Mouse (Mus musculus): ENCODE results near the gene Xndc1. TPM values are rescaled to one million over a fixed set of nuclear protein-coding genes. Genes with fewer than 3 reads are reported as not detected.

Gene Xndc1
- total RNA-seq (2014; rRNA removed; ENCODE audit: low replicate concordance) = 13.1 and 13.8 TPM in 2 replicates
- 7.7 and 7.8 TPM in 2 replicates for polyA plus RNA-seq (2015; fragmentation: Nextera tagmentation; extraction: Ambion mirVana)

DNA sequence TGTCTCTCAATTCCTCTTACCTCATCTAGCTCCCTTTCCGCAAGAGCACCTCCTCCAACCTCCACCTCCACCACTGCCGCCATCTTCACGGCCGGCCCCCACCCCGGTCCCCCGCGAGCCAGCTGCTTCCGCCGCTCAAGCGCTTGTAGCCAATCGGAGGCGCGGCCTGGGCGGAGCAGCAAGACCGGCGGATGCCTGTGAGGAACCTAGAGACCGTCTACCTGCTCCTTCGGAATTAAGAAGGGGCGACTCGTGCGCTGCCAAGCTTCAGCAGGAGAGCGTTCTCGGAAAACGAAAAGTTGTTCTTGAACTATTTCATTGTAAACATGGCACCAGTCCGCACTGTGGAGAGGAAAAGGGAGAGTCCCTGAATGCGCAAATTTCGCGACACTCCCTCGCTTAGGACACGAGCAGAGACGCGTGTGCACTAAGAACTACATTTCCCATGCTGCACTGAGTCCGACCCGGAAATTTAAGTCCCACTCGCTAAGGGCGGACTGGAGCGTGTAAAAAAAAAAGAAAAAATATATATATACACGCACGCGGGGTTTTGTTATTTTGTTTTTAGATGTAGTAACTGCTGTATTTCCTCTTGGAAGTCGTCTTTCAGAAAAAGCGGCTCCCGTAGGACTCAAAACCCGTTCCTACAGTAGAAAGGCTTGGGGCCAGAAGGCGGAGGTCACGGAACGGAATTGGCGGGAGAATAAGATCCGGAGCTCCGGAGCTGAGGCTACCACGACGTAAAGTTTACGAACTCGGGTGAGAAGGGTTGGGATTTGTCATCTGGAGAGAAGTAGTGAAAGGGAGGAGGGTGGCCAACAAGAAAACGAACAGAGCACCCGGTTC is at the start of gene Xndc1, which contains the start of the genes Rnf121 and Xntrpc:
Xndc1 (plus strand) TSS at position 466 of the 846 bp plus-strand sequence.
Rnf121 (minus strand) TSS at position 424 of the 846 bp plus-strand sequence.
Xntrpc (plus strand) TSS at position 668 of the 846 bp plus-strand sequence.
- peak; percentile 94 for DNase-seq (ENCODE audit: low spot score)
- TF ChIP-seq CTCF (IDR thresholded peaks at IDR 0.05; ENCODE audit: low read depth) = no peak
- peak; percentile 70; the same call in 1 of the 2 replicates for TF ChIP-seq EP300 (IDR thresholded peaks at IDR 0.05; ENCODE audit: low read depth)
- Histone ChIP-seq H3K27me3 (ENCODE audit: control insufficient read depth, insufficient read depth, low read length) (no peaks in the 10 kb centered on the region), H3K4me1 (ENCODE audit: control insufficient read depth, insufficient read depth) (peaks cover 17% of the 10 kb centered on the region), H3K9ac (replicated peaks; ENCODE audit: low read depth, low read length) (peak within 1 kb of the TSS; percentile 63), H3K9me3 (replicated peaks; ENCODE audit: control insufficient read depth, low read length) (no peaks in the 10 kb centered on the region), H3K27ac (ENCODE audit: low read depth) (peak within 1 kb of the TSS; percentile 77), H3K4me3 (ENCODE audit: low read depth, low read length) (peak within 1 kb of the TSS; percentile 76), H3K4me2 (ENCODE audit: low read depth, low read length) (peak within 1 kb of the TSS; percentile 78), H3K36me3 (replicated peaks; ENCODE audit: control insufficient read depth, insufficient read depth, low read length) (0 out of 2 replicates have a peak, but pooled peaks cover 7% of the 10 kb centered on the region)
- WGBS = under 1% methylated on average over 56 of the region's 56 CpGs
- ATAC-seq (ENCODE audit: insufficient read depth, low read depth) = peak; percentile 98

DNA sequence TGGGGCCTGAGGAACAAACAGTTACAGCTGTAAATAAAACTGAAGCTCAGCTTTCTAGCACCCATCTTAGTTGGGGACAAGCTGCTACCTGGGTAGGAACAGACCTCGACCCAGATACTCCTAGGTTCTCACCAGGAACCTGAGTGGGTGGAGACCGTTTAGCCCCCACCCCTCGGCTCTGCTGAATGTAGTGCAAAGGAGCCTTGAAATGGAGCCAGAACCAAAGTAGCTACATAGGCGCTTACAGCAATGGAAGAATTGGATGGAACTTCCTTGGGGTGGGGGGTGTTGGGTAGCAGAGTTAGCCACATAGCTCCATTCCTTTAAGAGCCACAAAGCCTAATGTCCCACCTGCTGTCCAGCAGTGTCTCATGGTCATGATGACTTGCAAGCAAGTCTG is 48.4 kb upstream of the Xndc1 start:
- H3K4me1 ChIP-seq (ENCODE audit: control insufficient read depth, insufficient read depth) = peaks cover 15% of the 10 kb centered on the region; the same call in 1 of the 2 replicates
- no peak for TF ChIP-seq CTCF (IDR thresholded peaks at IDR 0.05; ENCODE audit: low read depth)
- TF ChIP-seq EP300 (IDR thresholded peaks at IDR 0.05; ENCODE audit: low read depth) = no peak
- DNase-seq (ENCODE audit: low spot score) = no peak
- no peak for ATAC-seq (ENCODE audit: insufficient read depth, low read depth)
- peak overlapping the region; percentile 78; the same call in 1 of the 2 replicates for H3K27ac ChIP-seq (ENCODE audit: low read depth)
- no peaks in the 10 kb centered on the region for H3K9me3 ChIP-seq (replicated peaks; ENCODE audit: control insufficient read depth, low read length)
- peak overlapping the region; percentile 4; the same call in 1 of the 2 replicates for H3K4me3 ChIP-seq (ENCODE audit: low read depth, low read length)
- H3K36me3 ChIP-seq (replicated peaks; ENCODE audit: control insufficient read depth, insufficient read depth, low read length) = peaks cover 51% of the 10 kb centered on the region
- H3K9ac ChIP-seq (replicated peaks; ENCODE audit: low read depth, low read length) = no peak overlapping the region
- no peaks in the 10 kb centered on the region for H3K27me3 ChIP-seq (ENCODE audit: control insufficient read depth, insufficient read depth, low read length)
- 76% methylated on average over 4 of the region's 4 CpGs for WGBS
- peak overlapping the region; percentile 41 for H3K4me2 ChIP-seq (ENCODE audit: low read depth, low read length)

DNA sequence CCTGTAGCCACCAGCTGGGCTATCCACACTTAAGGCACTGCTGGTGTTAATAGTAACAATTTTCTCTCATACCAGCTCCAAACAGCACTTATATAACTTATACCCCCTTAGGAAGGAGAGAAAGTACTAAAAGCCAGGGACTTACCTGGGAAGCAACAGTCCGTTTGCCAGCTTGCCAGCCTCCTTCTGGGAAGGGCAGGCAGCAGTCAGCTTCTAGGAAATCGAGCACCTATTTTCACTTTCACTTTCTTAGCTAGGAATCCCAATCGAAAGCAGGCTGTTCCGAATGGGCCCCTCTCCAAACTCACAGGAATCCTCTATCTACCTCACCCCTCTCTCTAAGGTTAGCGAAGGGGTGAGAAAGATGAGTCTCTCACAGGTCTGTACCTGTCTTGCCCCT is 47.9 kb upstream of the Xndc1 start:
- Histone ChIP-seq H3K4me3 (ENCODE audit: low read depth, low read length) (peak overlapping the region; percentile 4; the same call in 1 of the 2 replicates), H3K4me1 (ENCODE audit: control insufficient read depth, insufficient read depth) (peaks cover 15% of the 10 kb centered on the region; the same call in 1 of the 2 replicates), H3K36me3 (replicated peaks; ENCODE audit: control insufficient read depth, insufficient read depth, low read length) (peaks cover 51% of the 10 kb centered on the region), H3K27ac (ENCODE audit: low read depth) (peak overlapping the region; percentile 78), H3K9me3 (replicated peaks; ENCODE audit: control insufficient read depth, low read length) (no peaks in the 10 kb centered on the region), H3K4me2 (ENCODE audit: low read depth, low read length) (peak overlapping the region; percentile 41), H3K9ac (replicated peaks; ENCODE audit: low read depth, low read length) (no peak overlapping the region), H3K27me3 (ENCODE audit: control insufficient read depth, insufficient read depth, low read length) (no peaks in the 10 kb centered on the region)
- DNase-seq (ENCODE audit: low spot score) (peak; percentile 29), ATAC-seq (ENCODE audit: insufficient read depth, low read depth) (no peak)
- TF ChIP-seq EP300 (IDR thresholded peaks at IDR 0.05; ENCODE audit: low read depth) = no peak
- TF ChIP-seq CTCF (IDR thresholded peaks at IDR 0.05; ENCODE audit: low read depth) = no peak
- 57% methylated on average over 5 of the region's 5 CpGs for WGBS

GRCm38 (mm10) chr7:102018034-102018433 is 47.3 kb upstream of the Xndc1 start:
- peak; percentile 52 for ATAC-seq (ENCODE audit: insufficient read depth, low read depth)
- 31% methylated on average over 7 of the region's 7 CpGs for WGBS
- Histone ChIP-seq H3K4me2 (ENCODE audit: low read depth, low read length) (peak overlapping the region; percentile 41), H3K36me3 (replicated peaks; ENCODE audit: control insufficient read depth, insufficient read depth, low read length) (peaks cover 51% of the 10 kb centered on the region), H3K9me3 (replicated peaks; ENCODE audit: control insufficient read depth, low read length) (no peaks in the 10 kb centered on the region), H3K4me1 (ENCODE audit: control insufficient read depth, insufficient read depth) (peaks cover 15% of the 10 kb centered on the region; the same call in 1 of the 2 replicates), H3K27me3 (ENCODE audit: control insufficient read depth, insufficient read depth, low read length) (no peaks in the 10 kb centered on the region), H3K4me3 (ENCODE audit: low read depth, low read length) (0 out of 2 replicates have a peak overlapping the region, but pooled peaks have one; percentile 3), H3K9ac (replicated peaks; ENCODE audit: low read depth, low read length) (0 out of 2 replicates have a peak overlapping the region, but pooled peaks have one; percentile 9), H3K27ac (ENCODE audit: low read depth) (peak overlapping the region; percentile 78)
- TF ChIP-seq EP300 (IDR thresholded peaks at IDR 0.05; ENCODE audit: low read depth) (no peak), CTCF (IDR thresholded peaks at IDR 0.05; ENCODE audit: low read depth) (no peak)
- no peak for DNase-seq (ENCODE audit: low spot score)

DNA sequence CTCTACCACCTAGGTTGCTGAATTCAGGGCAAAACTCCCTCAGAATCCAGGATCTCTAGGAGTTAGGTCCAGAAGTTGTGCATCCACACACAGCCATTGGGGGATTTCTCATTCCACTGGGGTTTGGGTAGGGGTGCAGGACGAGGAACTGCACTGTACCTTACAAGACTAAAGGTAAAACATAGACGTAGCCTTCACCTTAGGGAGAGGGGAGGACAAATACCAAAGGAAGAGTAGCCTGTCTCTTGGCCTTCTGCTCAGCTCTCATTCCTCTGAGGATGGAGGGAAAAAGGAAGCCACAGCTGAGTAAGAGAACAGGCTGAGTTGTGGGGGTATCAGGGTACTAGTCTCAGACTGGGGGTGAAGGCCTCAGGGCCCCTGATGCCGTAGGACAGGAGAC is 46.7 kb upstream of the Xndc1 start, which contains the start of gene Il18bp:
Il18bp (minus strand) TSS at position 101 of the 400 bp plus-strand sequence.
- H3K9ac ChIP-seq (replicated peaks; ENCODE audit: low read depth, low read length) = 0 out of 2 replicates have a peak within 1 kb of the TSS, but pooled peaks have one; percentile 9
- peak within 1 kb of the TSS; percentile 4; the same call in 1 of the 2 replicates for H3K4me3 ChIP-seq (ENCODE audit: low read depth, low read length)
- H3K36me3 ChIP-seq (replicated peaks; ENCODE audit: control insufficient read depth, insufficient read depth, low read length) = peaks cover 51% of the 10 kb centered on the region
- no peaks in the 10 kb centered on the region for H3K27me3 ChIP-seq (ENCODE audit: control insufficient read depth, insufficient read depth, low read length)
- TF ChIP-seq EP300 (IDR thresholded peaks at IDR 0.05; ENCODE audit: low read depth) (no peak), CTCF (IDR thresholded peaks at IDR 0.05; ENCODE audit: low read depth) (no peak)
- H3K4me2 ChIP-seq (ENCODE audit: low read depth, low read length) = peak within 1 kb of the TSS; percentile 41
- DNase-seq (ENCODE audit: low spot score) (no peak), ATAC-seq (ENCODE audit: insufficient read depth, low read depth) (no peak)
- H3K9me3 ChIP-seq (replicated peaks; ENCODE audit: control insufficient read depth, low read length) = no peaks in the 10 kb centered on the region
- H3K4me1 ChIP-seq (ENCODE audit: control insufficient read depth, insufficient read depth) = peaks cover 15% of the 10 kb centered on the region; the same call in 1 of the 2 replicates
- 88% methylated on average over 3 of the region's 3 CpGs for WGBS
- peak within 1 kb of the TSS; percentile 78 for H3K27ac ChIP-seq (ENCODE audit: low read depth)
